Mouse (Mus musculus) liver, embryonic 13.5 days (tissue): ENCODE measurements around the gene Asap2. TPM values are rescaled to one million over a fixed set of nuclear protein-coding genes. Genes with fewer than 3 reads are reported as not detected.
A peak's percentile ranks its signal among the peaks of the same experiment; 100 is the strongest.

Experiments used
- ATAC-seq: fragments of 200-750 bp; cut with Nextera tagmentation; 2 replicates; pipeline ENCODE4 v1.8.0; 2017; ENCODE audit warnings: low read depth, mild to moderate bottlenecking, moderate number of reproducible peaks, moderate library complexity
- DNase-seq: peaks from one replicate; pipeline ENCODE4 v3.0.0; 2022
- H3K27ac ChIP-seq: fragments of 300-500 bp; sonication (generic); 2 replicates; pipeline ENCODE4 v1.5.1; 2015; ENCODE audit warnings: moderate library complexity, mild to moderate bottlenecking, inconsistent platforms
- H3K27me3 ChIP-seq: fragments of 300-500 bp; sonication (generic); 2 replicates; pipeline ENCODE4 v1.6.1; 2015; ENCODE audit warnings: mild to moderate bottlenecking, inconsistent platforms
- H3K36me3 ChIP-seq: fragments of 300-500 bp; sonication (generic); 2 replicates; pipeline ENCODE4 v1.6.1; 2015; ENCODE audit warnings: mild to moderate bottlenecking, inconsistent platforms
- H3K4me1 ChIP-seq: fragments of 300-500 bp; sonication (generic); replicated peaks from 2 replicates; pipeline ENCODE4 v1.6.1; 2015; ENCODE audit warnings: inconsistent platforms
- H3K4me2 ChIP-seq: fragments of 300-500 bp; sonication (generic); 2 replicates; pipeline ENCODE4 v1.6.1; 2015; ENCODE audit warnings: inconsistent platforms, mild to moderate bottlenecking, moderate library complexity
- H3K4me3 ChIP-seq: fragments of 300-500 bp; sonication (generic); replicated peaks from 2 replicates; pipeline ENCODE4 v1.5.1; 2015; ENCODE audit warnings: mild to moderate bottlenecking, inconsistent platforms
- H3K9ac ChIP-seq: fragments of 300-500 bp; sonication (generic); 2 replicates; pipeline ENCODE4 v1.6.1; 2015; ENCODE audit warnings: mild to moderate bottlenecking, inconsistent platforms
- H3K9me3 ChIP-seq: fragments of 300-500 bp; sonication (generic); replicated peaks from 2 replicates; pipeline ENCODE4 v1.6.1; 2016; ENCODE audit warnings: inconsistent platforms
- WGBS: fragments of 180-500 bp; shearing (Covaris S2); methylation state at CpG from one replicate; pipeline ENCODE4 v1.1.7; 2015; ENCODE audit not compliant: insufficient replicate concordance; 5-methylcytosine and 5-hydroxymethylcytosine counted together
- polyA plus RNA-seq: library from polyadenylated mRNA; unstranded; fragments of >200 nt; fragmentation: Nextera tagmentation; extraction: Ambion mirVana; gene quantifications from 2 replicates; pipeline ENCODE4 v1.2.1, GENCODE M21; 2015

Gene Asap2
- polyA plus RNA-seq, 1 experiment from 2014 or later: 1.1 TPM

- Histone ChIP-seq H3K9ac (no peak overlapping the region), H3K27me3 (no peaks in the 10 kb centered on the region), H3K9me3 (no peaks in the 10 kb centered on the region), H3K27ac (no peak overlapping the region), H3K4me1 (peaks cover 42% of the 10 kb centered on the region), H3K4me2 (no peak overlapping the region), H3K4me3 (no peak overlapping the region), H3K36me3 (no peaks in the 10 kb centered on the region)
- WGBS: 59% methylated on average over 6 of the region's 6 CpGs
- ATAC-seq (no peak), DNase-seq (no peak)
Measured at GRCm38 (mm10) chr12:21168149-21168548, 177.9 kb downstream of the Asap2 start.

DNA sequence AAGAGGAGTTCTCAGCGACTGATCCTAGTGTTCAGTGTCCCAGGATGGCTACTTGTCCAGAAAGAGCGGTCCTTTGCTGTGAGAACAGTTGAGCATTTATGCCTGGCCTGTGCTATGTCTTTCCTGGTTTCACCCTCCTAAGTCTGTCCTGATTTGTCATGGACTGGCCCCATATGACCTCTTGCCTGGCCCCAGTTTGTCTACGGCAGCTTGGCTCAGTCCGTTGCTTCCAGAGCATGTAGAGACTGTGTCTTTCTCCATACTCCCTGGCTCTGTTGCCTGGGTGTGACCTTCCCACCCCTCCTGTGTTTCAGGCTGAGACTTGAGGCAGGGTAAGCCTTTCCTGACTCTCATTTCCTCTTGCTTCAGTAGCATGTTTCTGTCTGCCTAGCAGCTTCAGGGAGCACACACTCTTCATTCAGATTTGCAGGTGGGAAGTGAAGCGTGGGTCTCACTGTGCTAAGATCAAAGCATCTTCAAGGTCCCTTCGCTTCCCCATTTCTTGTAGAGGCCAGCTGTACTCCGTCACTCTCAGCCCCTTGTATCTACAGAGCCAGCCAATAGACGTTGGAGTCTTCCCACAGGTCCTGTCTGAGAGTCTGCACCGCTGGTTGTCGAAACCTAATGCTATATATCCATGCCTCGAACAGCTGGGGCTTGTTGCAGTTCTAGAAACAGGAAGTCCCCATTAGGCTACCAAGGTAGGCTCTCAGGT lies 181.7 kb downstream of the Asap2 start:
- no peaks in the 10 kb centered on the region for H3K9me3 ChIP-seq
- no peak overlapping the region for H3K9ac ChIP-seq
- 71% methylated on average over 11 of the region's 11 CpGs for WGBS
- DNase-seq (no peak), ATAC-seq (no peak)
- no peak overlapping the region for H3K4me2 ChIP-seq
- no peaks in the 10 kb centered on the region for H3K36me3 ChIP-seq
- no peaks in the 10 kb centered on the region for H3K27me3 ChIP-seq
- no peak overlapping the region for H3K4me3 ChIP-seq
- H3K4me1 ChIP-seq: peaks cover 13% of the 10 kb centered on the region
- H3K27ac ChIP-seq: no peak overlapping the region

GRCm38 (mm10) chr12:21173847-21174412 lies 183.7 kb downstream of the Asap2 start:
- Histone ChIP-seq H3K9me3 (no peaks in the 10 kb centered on the region), H3K9ac (no peak overlapping the region), H3K27me3 (no peaks in the 10 kb centered on the region), H3K4me2 (no peak overlapping the region), H3K36me3 (no peaks in the 10 kb centered on the region), H3K4me1 (no peaks in the 10 kb centered on the region), H3K4me3 (no peak overlapping the region), H3K27ac (no peak overlapping the region)
- WGBS: 66% methylated on average over 7 of the region's 7 CpGs
- DNase-seq (no peak), ATAC-seq (no peak)

- H3K4me3 ChIP-seq: no peak overlapping the region
- H3K27ac ChIP-seq: no peak overlapping the region
- 79% methylated on average over 5 of the region's 5 CpGs for whole genome bisulfite sequencing
- H3K9ac ChIP-seq: no peak overlapping the region
- ATAC-seq (no peak), DNase-seq (no peak)
- H3K27me3 ChIP-seq: no peaks in the 10 kb centered on the region
- H3K4me2 ChIP-seq: no peak overlapping the region
- no peaks in the 10 kb centered on the region for H3K9me3 ChIP-seq
- no peaks in the 10 kb centered on the region for H3K36me3 ChIP-seq
- H3K4me1 ChIP-seq: peaks cover 10% of the 10 kb centered on the region
Measured at GRCm38 (mm10) chr12:21176399-21176798, 186.1 kb downstream of the Asap2 start.

- H3K27me3 ChIP-seq: no peaks in the 10 kb centered on the region
- no peak overlapping the region for H3K9ac ChIP-seq
- DNase-seq: no peak
- no peaks in the 10 kb centered on the region for H3K36me3 ChIP-seq
- H3K27ac ChIP-seq: no peak overlapping the region
- H3K4me1 ChIP-seq: peaks cover 10% of the 10 kb centered on the region
- H3K4me2 ChIP-seq: no peak overlapping the region
- no peaks in the 10 kb centered on the region for H3K9me3 ChIP-seq
- ATAC-seq: no peak
- H3K4me3 ChIP-seq: no peak overlapping the region
Measured at GRCm38 (mm10) chr12:21177123-21177698, 187.0 kb downstream of the Asap2 start.

- H3K9me3 ChIP-seq: no peaks in the 10 kb centered on the region
- no peaks in the 10 kb centered on the region for H3K27me3 ChIP-seq
- 30% methylated on average over 6 of the region's 6 CpGs for WGBS
- DNase-seq (no peak), ATAC-seq (peak; percentile 34; the same call in 1 of the 2 replicates)
- H3K4me2 ChIP-seq: no peak overlapping the region
- H3K4me3 ChIP-seq: no peak overlapping the region
- H3K36me3 ChIP-seq: no peaks in the 10 kb centered on the region
- peaks cover 22% of the 10 kb centered on the region for H3K4me1 ChIP-seq
- H3K9ac ChIP-seq: no peak overlapping the region
- no peak overlapping the region for H3K27ac ChIP-seq
Measured at GRCm38 (mm10) chr12:21180091-21180490, 189.8 kb downstream of the Asap2 start.

DNA sequence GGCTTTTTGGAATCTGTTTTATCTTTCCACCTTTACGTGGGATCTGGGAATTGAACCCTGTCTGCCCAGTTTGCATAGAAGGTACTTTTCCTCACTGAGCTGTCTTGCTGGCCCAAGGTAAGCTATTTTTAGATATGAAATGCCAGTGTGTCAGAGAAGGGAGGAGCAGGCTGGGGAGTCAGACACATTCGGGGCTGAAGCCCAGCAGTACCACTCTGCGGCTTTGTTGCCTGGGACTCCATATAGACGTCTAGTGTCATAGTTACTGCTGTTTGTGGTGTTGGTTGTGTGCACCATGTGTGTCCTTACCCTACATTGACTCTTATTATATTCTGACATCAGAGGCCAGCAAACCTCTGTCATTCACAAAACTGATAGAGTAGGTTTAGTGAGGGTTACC lies 192.5 kb downstream of the Asap2 start:
- Histone ChIP-seq H3K9me3 (no peaks in the 10 kb centered on the region), H3K4me2 (no peak overlapping the region), H3K36me3 (no peaks in the 10 kb centered on the region), H3K9ac (no peak overlapping the region), H3K4me3 (no peak overlapping the region), H3K4me1 (peaks cover 22% of the 10 kb centered on the region), H3K27me3 (no peaks in the 10 kb centered on the region), H3K27ac (no peak overlapping the region)
- DNase-seq (no peak), ATAC-seq (no peak)
- WGBS: 78% methylated on average over 4 of the region's 4 CpGs

DNA sequence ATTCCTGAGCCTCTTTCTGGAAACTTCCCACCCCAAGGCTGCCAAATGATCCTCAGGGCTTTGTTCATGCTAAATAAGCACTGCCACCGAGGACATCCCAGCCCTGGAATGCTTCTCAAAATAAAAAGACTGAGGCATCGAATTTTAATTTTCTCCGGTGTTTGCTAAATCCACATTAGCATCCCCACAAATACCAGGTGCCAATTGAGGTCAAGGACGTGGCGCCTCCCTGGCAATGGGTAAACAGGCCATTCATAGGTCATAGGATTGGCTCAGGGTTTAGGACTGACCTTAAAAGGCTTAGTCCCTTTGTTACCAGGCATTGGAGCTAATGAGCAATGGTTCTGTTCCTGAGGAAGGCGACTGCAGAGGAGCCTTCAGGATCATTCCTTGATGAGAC lies 193.1 kb downstream of the Asap2 start:
- H3K4me1 ChIP-seq: peaks cover 22% of the 10 kb centered on the region
- 68% methylated on average over 6 of the region's 6 CpGs for WGBS
- H3K36me3 ChIP-seq: no peaks in the 10 kb centered on the region
- H3K27me3 ChIP-seq: no peaks in the 10 kb centered on the region
- no peak overlapping the region for H3K4me2 ChIP-seq
- no peak overlapping the region for H3K9ac ChIP-seq
- DNase-seq (no peak), ATAC-seq (no peak)
- no peak overlapping the region for H3K4me3 ChIP-seq
- no peaks in the 10 kb centered on the region for H3K9me3 ChIP-seq
- H3K27ac ChIP-seq: no peak overlapping the region

- Histone ChIP-seq H3K27ac (no peak overlapping the region), H3K9me3 (no peaks in the 10 kb centered on the region), H3K4me3 (no peak overlapping the region), H3K4me2 (no peak overlapping the region), H3K9ac (no peak overlapping the region), H3K27me3 (no peaks in the 10 kb centered on the region), H3K4me1 (peaks cover 15% of the 10 kb centered on the region), H3K36me3 (no peaks in the 10 kb centered on the region)
- 70% methylated on average over 1 of the region's 1 CpGs for WGBS
- ATAC-seq (no peak), DNase-seq (no peak)
Measured at GRCm38 (mm10) chr12:21186145-21186544, 195.9 kb downstream of the Asap2 start.

DNA sequence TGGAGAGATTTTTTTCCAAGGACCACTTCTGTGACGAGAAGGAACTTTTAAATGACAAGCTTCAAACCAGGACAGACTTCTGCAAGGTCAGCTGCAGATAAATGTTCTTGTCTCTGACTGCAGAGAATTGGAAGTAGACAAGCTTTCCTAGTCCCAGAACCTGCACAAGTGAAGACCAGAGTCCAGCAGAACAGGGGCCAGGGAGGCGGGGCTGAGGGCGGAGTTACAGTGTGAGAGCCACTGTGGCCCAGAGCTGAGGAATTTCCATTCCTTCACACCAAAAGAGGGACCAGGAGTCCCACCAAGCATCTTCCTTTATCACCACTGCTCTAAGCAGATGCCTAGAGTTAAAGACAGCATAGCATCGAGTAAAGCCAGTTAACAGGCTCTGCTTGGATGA lies 198.6 kb downstream of the Asap2 start:
- no peak for ATAC-seq
- H3K9me3 ChIP-seq: no peaks in the 10 kb centered on the region
- no peak for DNase-seq
- no peak overlapping the region for H3K4me3 ChIP-seq
- H3K9ac ChIP-seq: no peak overlapping the region
- no peak overlapping the region for H3K27ac ChIP-seq
- 50% methylated on average over 4 of the region's 4 CpGs for WGBS
- H3K36me3 ChIP-seq: no peaks in the 10 kb centered on the region
- H3K27me3 ChIP-seq: no peaks in the 10 kb centered on the region
- H3K4me2 ChIP-seq: no peak overlapping the region
- H3K4me1 ChIP-seq: peaks cover 24% of the 10 kb centered on the region

DNA sequence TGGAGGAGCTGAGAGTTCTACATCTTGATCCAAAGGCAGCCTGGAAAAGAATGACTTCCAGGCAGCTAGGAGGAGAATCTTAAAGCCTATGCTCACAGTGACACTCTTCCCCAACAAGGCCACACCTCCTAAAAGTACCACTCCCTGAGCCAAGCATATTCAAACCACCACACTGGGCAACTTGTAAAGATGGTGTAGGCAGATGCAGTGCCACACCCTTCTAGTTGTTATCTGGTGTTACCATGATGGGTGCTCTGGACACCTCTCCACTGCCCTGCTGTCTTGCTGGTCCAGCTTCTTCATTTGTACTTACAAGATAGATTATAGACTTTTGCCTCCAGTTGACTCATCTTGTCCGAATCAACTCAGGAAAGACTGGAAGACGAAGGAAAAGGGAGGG lies 201.3 kb downstream of the Asap2 start:
- WGBS: 71% methylated on average over 2 of the region's 2 CpGs
- no peaks in the 10 kb centered on the region for H3K36me3 ChIP-seq
- H3K9ac ChIP-seq: no peak overlapping the region
- no peak overlapping the region for H3K4me3 ChIP-seq
- DNase-seq: peak; percentile 20
- no peak overlapping the region for H3K4me2 ChIP-seq
- peaks cover 24% of the 10 kb centered on the region for H3K4me1 ChIP-seq
- peak; percentile 83 for ATAC-seq
- H3K9me3 ChIP-seq: no peaks in the 10 kb centered on the region
- no peak overlapping the region for H3K27ac ChIP-seq
- H3K27me3 ChIP-seq: no peaks in the 10 kb centered on the region

- peaks cover 43% of the 10 kb centered on the region for H3K4me1 ChIP-seq
- DNase-seq (no peak), ATAC-seq (peak; percentile 31)
- 74% methylated on average over 3 of the region's 3 CpGs for WGBS
- no peak overlapping the region for H3K4me3 ChIP-seq
- H3K36me3 ChIP-seq: no peaks in the 10 kb centered on the region
- no peaks in the 10 kb centered on the region for H3K9me3 ChIP-seq
- no peak overlapping the region for H3K27ac ChIP-seq
- H3K4me2 ChIP-seq: no peak overlapping the region
- H3K9ac ChIP-seq: no peak overlapping the region
- no peaks in the 10 kb centered on the region for H3K27me3 ChIP-seq
Measured at GRCm38 (mm10) chr12:21195497-21195896, 205.2 kb downstream of the Asap2 start.
